Mouse (Mus musculus): ENCODE results near the gene Gcnt2.

GRCm38 (mm10) chr13:40875415-40875814 is 15.9 kb downstream of the Gcnt2 start:
- TF ChIP-seq CTCF (IDR thresholded peaks at IDR 0.05; ENCODE audit: low read depth) (no peak), EP300 (IDR thresholded peaks at IDR 0.05; ENCODE audit: low read depth) (no peak)

All from heart, postnatal 0 days (tissue).